Mouse (Mus musculus) heart, embryonic 10.5 days (tissue): ENCODE measurements around the gene Sinhcaf. TPM values are rescaled to one million over a fixed set of nuclear protein-coding genes. Genes with fewer than 3 reads are reported as not detected.
"Not testable (repeated sequence)": the region's sequence is repeated elsewhere in the genome, so short reads cannot be mapped to it uniquely, and the experiment has no call there.

ENCODE experiments used
- DNase-seq: peaks from one replicate; pipeline ENCODE4 v3.0.0-alpha.2; 2017; ENCODE audit warnings: low spot score
- H3K27ac ChIP-seq: fragments of 300-500 bp; sonication (generic); 2 replicates; pipeline ENCODE4 v1.5.1; 2016; ENCODE audit warnings: mild to moderate bottlenecking
- H3K27me3 ChIP-seq: fragments of 300-500 bp; sonication (generic); 2 replicates; pipeline ENCODE4 v1.6.1; 2016; ENCODE audit warnings: mild to moderate bottlenecking; ENCODE audit not compliant: poor library complexity, insufficient read depth, severe bottlenecking
- H3K36me3 ChIP-seq: fragments of 300-500 bp; sonication (generic); 2 replicates; pipeline ENCODE4 v1.6.1; 2016; ENCODE audit warnings: mild to moderate bottlenecking, moderate library complexity
- H3K4me1 ChIP-seq: fragments of 300-500 bp; sonication (generic); 2 replicates; pipeline ENCODE4 v1.6.1; 2016; ENCODE audit warnings: mild to moderate bottlenecking
- H3K4me3 ChIP-seq: fragments of 300-500 bp; sonication (generic); 2 replicates; pipeline ENCODE4 v1.5.1; 2016; ENCODE audit warnings: mild to moderate bottlenecking, moderate library complexity
- H3K9me3 ChIP-seq: fragments of 300-500 bp; sonication (generic); 2 replicates; pipeline ENCODE4 v1.6.1; 2016; ENCODE audit warnings: mild to moderate bottlenecking, moderate library complexity
- WGBS: fragments of 180-500 bp; shearing (Covaris S2); methylation state at CpG from one replicate; pipeline ENCODE4 v1.1.7; 2016; 5-methylcytosine and 5-hydroxymethylcytosine counted together
- polyA plus RNA-seq: library from polyadenylated mRNA; unstranded; fragments of >200 nt; fragmentation: Nextera tagmentation; extraction: Ambion mirVana; gene quantifications from 2 replicates; pipeline ENCODE4 v1.2.1, GENCODE M21; 2016

The Sinhcaf gene
- 131 and 171 TPM in 2 replicates for polyA plus RNA-seq

DNA sequence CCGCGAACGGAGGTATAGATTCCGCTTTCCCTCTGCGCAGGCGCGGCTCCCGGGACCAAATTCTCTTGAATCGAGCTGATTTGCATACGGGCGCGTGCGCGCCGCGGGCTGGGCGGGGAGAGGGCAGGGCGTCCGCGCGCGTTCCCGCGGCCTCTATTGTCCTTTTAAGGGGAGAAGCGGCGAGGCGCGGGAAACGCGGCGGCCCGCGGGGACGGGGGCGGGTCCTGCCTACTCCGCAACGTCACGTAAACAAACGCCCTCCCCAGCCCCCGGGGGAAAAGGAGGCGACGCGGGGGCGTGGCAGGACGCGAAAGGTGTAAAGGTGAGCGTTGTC, at the start of gene Sinhcaf:
Sinhcaf (minus strand) TSS at position 59 of the 334 bp plus-strand sequence.
- Histone ChIP-seq H3K27ac (peak within 1 kb of the TSS; percentile 97), H3K36me3 (peaks cover 7% of the 10 kb centered on the region), H3K4me3 (peak within 1 kb of the TSS; percentile 81), H3K9me3 (no peaks in the 10 kb centered on the region), H3K4me1 (peaks cover 5% of the 10 kb centered on the region), H3K27me3 (no peaks in the 10 kb centered on the region)
- DNase-seq: peak; percentile 99
- under 1% methylated on average over 47 of the region's 47 CpGs for WGBS

DNA sequence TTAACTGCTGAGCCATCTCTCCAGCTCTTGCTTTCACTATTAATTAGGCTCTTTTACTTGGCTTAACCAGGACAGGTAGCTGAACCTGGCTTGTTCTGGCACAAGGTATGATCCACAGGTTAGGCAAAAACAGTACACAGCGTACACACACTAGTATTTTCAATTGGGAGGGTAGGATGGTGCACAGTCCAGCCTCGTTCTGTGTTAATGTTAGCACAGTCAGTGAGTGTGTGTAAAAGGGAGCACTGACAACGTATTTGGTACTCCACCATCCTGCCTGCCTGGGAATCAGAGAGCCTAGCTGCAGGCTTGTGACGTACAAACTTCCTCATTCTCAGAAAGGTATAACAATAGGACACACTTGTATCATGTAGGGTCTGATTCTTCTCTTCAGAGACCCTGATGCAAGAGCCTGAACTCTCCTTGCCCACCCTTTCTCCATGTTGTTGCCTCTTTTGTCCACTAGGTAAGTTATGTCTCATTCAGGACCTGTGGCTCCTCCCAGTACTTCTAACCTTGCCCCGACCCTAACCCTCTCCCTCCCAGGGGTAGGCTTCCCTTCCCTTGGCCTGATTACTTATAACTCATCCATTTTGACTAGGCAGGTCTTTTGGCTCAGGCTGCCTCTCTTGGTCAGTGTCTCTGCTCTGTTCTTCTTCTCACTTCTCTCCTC, 48.2 kb upstream of the Sinhcaf start:
- H3K4me3 ChIP-seq: no peak overlapping the region

DNA sequence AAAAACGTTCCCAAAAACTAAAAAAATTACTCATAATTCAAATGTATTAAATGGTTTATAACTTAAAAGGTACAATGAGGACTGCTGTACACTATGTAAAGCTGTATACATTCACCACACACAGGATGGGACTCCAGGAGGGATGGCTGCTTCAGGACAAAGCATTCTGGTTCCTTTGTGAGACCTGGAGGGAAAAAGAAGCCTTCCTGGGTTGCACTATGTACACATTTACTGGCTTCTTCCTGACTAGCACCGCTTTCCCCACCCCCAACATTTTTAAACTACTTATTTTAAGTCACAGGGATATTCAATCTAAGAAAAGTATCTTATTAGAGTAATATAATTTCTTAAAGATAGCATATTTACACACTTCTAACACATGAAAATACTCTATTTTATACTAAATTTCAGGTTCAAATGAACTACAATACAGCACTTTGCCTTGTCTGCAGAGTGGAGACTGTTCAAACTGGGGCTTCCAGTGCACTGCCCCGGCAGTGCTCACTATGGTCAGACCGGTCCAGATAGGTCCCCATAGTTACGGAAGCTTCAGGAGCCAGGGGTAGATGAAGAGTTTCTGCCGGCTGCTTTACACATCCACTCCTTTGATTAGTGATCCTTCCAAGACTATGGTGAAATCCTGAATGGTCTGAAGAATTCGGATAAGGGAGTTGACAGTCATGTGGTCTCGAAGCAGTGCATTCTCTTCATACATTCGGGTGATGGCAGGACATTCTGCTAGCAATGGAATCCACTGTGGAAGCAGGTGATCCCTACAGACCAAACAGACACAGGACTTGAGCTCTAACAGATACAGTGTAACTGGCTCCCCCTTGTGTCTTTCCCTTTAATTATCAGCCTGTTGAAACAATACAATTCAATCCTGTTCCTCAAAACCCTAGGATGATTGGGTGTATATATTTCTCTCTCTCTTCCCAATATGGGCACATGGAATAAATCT, 47.1 kb upstream of the Sinhcaf start:
- H3K36me3 ChIP-seq: peaks cover 22% of the 10 kb centered on the region; the same call in 1 of the 2 replicates
- no peaks in the 10 kb centered on the region for H3K9me3 ChIP-seq
- H3K4me1 ChIP-seq: peaks cover 17% of the 10 kb centered on the region
- DNase-seq: no peak
- WGBS: 32% methylated on average over 9 of the region's 9 CpGs
- H3K27me3 ChIP-seq: no peaks in the 10 kb centered on the region
- H3K4me3 ChIP-seq: no peak overlapping the region
- H3K27ac ChIP-seq: 0 out of 2 replicates have a peak overlapping the region, but pooled peaks have one; percentile 57

More for the DNA sequence above, 48.2 kb upstream of the Sinhcaf start:
- WGBS: 65% methylated on average over 5 of the region's 5 CpGs
- no peaks in the 10 kb centered on the region for H3K27me3 ChIP-seq
- DNase-seq: no peak
- peaks cover 17% of the 10 kb centered on the region for H3K4me1 ChIP-seq
- H3K9me3 ChIP-seq: no peaks in the 10 kb centered on the region
- peaks cover 26% of the 10 kb centered on the region; the same call in 1 of the 2 replicates for H3K36me3 ChIP-seq
- H3K27ac ChIP-seq: no peak overlapping the region

DNA sequence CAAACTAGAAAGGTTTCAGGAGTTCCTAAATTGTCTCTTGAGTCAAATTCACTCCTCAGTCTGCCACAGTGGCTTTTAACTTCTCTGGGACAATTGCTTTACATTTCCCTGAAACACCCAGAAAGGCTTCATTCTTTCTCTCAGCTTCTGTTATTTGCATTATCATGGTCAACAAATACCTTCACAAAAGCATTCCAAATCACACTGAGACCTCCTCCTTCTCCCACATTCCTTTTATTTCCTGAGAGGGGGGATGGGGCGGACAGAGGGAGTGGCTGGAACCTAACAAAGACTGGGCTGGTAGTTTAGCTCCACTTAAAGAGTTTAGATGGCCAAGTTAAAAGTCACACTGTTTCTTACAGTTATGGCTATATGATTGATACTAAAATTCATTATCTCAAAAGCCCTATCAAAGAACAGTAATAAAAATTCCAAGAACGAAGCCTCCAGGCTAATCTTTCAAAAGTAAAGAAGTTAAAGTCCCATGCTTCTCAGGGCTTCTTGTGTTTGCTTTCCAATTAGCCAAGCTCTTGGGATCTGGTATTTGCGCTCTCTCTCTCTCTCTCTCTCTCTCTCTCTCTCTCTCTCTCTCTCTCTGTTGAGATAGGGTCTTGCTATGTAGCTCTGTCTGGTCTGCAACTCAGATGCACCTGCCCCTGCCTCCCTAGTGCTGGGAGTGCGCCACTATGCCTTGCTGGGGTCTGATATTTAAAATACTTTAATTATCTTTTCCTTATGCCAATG, 46.3 kb upstream of the Sinhcaf start:
- no peak for DNase-seq
- Histone ChIP-seq H3K27ac (peak overlapping the region; percentile 57; the same call in 1 of the 2 replicates), H3K9me3 (no peaks in the 10 kb centered on the region), H3K27me3 (no peaks in the 10 kb centered on the region), H3K4me1 (peaks cover 17% of the 10 kb centered on the region), H3K4me3 (no peak overlapping the region), H3K36me3 (peaks cover 15% of the 10 kb centered on the region; the same call in 1 of the 2 replicates)
- WGBS: 44% methylated on average over 4 of the region's 4 CpGs

DNA sequence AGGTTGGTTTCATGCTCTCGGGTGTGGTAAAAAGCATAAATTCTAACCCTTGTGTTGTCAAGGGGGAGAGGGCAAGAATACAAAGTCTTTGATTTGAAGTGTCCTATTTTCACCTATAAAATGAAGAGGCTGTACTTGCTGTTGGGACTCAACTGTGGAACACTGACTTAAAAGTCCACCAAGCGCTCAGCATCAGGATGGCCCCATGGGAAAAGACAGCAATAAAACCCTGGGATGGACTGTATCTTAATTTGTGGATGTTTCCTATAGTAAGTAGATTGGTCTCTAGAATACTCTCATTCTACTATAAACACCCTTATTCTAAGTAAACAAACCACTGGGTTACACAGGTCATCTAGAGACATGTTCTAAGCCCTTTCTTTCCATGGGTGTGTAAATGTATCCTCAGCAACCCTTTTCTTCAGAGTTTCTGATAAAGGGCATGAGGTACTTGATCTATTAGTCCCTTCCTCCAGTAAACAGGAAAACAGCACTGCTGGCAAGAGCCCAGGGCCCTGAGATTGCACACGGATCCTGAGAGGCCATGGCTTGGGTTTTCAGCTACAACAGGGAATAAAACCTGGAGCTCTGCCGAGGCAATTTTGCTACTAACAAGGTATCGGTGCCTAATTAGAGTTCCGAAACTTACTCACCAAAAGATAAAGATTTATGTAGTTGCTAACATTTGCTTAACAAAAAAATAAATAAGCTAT, 45.5 kb upstream of the Sinhcaf start:
- H3K27me3 ChIP-seq: no peaks in the 10 kb centered on the region
- H3K27ac ChIP-seq: peak overlapping the region; percentile 57; the same call in 1 of the 2 replicates
- no peak for DNase-seq
- 52% methylated on average over 6 of the region's 6 CpGs for WGBS
- no peak overlapping the region for H3K4me3 ChIP-seq
- peaks cover 11% of the 10 kb centered on the region; the same call in 1 of the 2 replicates for H3K36me3 ChIP-seq
- no peaks in the 10 kb centered on the region for H3K9me3 ChIP-seq
- peaks cover 17% of the 10 kb centered on the region for H3K4me1 ChIP-seq

DNA sequence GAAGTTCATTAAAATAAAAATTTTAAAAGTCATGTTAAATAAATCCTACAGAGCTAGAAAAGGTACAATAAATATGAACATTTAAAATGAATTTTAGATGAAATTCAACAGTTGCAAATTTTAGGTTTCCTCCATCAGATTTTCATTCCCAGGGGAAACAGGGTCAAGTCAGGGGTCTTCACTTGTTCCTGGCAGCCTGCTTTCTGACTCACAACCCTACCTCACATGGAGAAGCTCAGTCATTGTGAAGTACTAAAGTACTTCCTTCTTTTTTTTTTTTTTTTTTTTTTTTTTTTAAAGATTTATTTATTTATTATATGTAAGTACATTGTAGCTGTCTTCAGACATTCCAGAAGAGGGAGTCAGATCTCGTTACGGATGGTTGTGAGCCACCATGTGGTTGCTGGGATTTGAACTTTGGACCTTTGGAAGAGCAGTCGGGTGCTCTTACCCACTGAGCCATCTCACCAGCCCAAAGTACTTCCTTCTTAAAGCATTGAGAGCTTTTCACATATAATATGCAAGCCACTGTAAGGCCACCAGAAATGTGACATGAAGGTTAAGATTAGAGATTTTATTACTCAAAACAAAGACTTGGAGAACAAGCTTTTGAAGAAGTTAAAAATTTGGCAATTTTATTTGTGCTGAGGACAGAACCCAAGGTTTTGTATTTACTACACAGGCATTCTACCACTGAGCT, 43.7 kb upstream of the Sinhcaf start:
- H3K9me3 ChIP-seq, H3K27ac ChIP-seq, DNase-seq, H3K36me3 ChIP-seq, H3K4me3 ChIP-seq, H3K27me3 ChIP-seq: not testable (repeated sequence)
- 100% methylated on average over 1 of the region's 3 CpGs for WGBS
- peaks cover 17% of the 10 kb centered on the region for H3K4me1 ChIP-seq

DNA sequence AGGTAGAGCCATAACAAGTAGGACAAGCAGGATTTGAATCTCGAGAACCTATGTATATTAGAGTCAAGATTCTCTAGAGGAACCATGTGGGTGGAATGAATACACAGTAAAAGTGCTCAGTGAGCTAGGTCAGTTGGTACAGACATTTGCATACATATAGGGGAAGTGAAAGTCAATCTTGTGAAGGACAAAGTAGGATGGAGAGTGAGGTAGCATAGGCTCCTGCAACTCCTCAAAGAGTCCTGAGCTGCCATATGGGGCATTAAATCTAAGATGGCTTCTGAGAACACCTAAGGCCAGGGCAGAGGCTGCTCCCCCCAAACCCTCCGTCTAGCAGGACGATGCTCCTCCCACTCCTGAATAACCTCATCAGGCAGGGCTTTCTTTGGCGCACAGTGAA, 39.7 kb upstream of the Sinhcaf start:
- WGBS: 85% methylated on average over 4 of the region's 4 CpGs
- no peaks in the 10 kb centered on the region for H3K4me1 ChIP-seq
- no peak overlapping the region for H3K27ac ChIP-seq
- no peaks in the 10 kb centered on the region for H3K36me3 ChIP-seq
- H3K4me3 ChIP-seq: no peak overlapping the region
- no peak for DNase-seq
- no peaks in the 10 kb centered on the region for H3K27me3 ChIP-seq
- no peaks in the 10 kb centered on the region for H3K9me3 ChIP-seq

DNA sequence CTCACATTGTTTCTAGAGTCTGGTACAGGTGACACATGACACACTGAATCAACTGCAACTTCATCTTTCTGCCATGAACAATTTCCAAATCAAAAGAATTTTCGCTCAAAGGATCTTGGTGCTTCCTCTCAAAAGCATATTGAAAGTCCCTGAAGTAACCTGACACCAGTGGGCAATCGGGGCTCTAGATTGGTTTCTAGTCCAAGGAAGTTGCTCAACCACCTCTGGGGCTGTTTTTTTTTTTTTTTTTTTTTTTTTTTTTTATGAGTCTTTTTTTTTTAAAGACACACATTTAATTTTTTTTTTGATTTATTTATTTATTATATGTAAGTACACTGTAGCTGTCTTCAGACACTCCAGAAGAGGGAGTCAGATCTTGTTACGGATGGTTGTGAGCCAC, 34.2 kb upstream of the Sinhcaf start:
- 69% methylated on average over 3 of the region's 3 CpGs for WGBS
- H3K36me3 ChIP-seq: no peaks in the 10 kb centered on the region
- DNase-seq: no peak
- H3K9me3 ChIP-seq: no peaks in the 10 kb centered on the region
- H3K4me3 ChIP-seq: no peak overlapping the region
- no peaks in the 10 kb centered on the region for H3K4me1 ChIP-seq
- H3K27ac ChIP-seq: no peak overlapping the region
- H3K27me3 ChIP-seq: no peaks in the 10 kb centered on the region

DNA sequence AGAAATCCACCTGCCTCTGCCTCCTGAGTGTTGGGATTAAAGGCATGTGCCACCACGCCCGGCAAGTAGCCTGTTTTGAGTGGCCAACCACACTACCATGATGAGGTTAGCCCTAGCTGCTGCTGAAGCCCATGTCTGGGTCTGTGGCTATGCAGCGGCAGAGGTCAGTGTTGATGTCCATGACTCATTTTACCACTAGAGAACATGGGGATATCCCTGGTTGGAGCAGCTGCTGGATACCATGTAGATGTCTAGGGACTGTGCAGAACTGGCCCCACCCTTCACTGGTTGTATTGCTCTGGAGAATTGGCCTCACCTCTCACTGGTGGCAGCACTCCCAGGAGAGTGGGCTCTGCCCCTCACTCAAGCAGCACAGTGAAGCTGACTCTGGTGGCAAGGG, 28.8 kb upstream of the Sinhcaf start:
- Histone ChIP-seq H3K4me1 (peaks cover 20% of the 10 kb centered on the region), H3K36me3 (no peaks in the 10 kb centered on the region), H3K27ac (no peak overlapping the region), H3K9me3 (no peaks in the 10 kb centered on the region), H3K27me3 (no peaks in the 10 kb centered on the region), H3K4me3 (no peak overlapping the region)
- no peak for DNase-seq
- 77% methylated on average over 3 of the region's 3 CpGs for WGBS

DNA sequence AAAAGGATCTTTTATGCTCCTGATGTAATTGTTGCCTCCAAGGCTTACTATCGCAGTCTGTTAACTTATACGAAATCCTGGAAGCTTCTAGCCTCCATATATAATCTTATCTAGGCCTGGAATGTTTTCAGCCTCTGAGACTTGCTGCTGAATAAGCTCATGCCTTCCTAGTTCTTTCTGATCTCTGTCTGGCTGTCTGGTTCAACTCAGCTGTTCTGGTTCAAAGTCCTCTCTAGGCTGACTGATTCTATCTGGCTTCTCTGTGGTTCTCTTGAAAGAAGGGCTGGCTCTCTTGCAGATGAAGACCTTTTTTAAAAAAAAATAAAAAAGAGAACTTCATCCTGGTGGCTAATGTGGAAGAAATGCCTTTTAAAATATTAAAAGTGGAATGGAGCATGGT, 26.6 kb upstream of the Sinhcaf start:
- no peak for DNase-seq
- H3K9me3 ChIP-seq: no peaks in the 10 kb centered on the region
- no peak overlapping the region for H3K4me3 ChIP-seq
- no peaks in the 10 kb centered on the region for H3K27me3 ChIP-seq
- no peaks in the 10 kb centered on the region for H3K36me3 ChIP-seq
- peaks cover 20% of the 10 kb centered on the region for H3K4me1 ChIP-seq
- H3K27ac ChIP-seq: peak overlapping the region; percentile 67; the same call in 1 of the 2 replicates
- WGBS: 30% methylated on average over 2 of the region's 2 CpGs

DNA sequence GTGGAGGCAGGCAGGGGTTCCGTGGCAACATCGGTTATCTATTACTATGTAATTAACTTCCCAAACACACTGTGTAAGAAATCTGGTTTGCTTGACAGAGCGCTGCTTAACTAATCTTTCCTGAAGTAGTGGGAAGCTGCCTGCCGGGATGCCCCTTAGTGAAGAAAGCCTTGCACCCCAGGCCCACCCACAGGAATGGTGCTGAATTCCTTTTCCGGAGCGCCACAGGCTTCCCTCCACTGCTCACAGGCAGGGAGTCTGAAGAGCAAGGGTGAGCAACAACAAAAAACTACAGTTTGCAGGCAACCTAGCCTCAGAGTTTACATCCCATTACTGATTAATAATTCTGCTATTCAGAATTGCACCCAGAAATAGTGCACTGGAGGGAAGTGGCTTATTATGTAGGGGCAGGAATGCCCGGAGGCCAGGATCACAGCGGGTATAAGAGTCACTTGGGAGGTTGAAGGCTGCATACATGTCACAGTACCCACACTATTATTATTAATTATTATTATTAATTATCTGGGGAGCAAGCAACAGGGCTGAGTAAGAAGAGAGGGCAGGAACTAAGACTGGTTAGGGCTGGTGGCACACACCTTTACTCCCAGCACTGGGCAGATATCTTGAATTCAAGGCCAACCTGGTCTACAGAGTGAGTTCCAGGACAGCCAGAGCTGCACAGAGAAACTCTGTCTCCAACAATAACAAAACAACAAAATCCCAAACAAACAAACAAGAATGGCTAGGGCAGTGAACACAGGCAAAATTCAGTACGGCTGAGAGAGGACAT, 26.0 kb upstream of the Sinhcaf start:
- Histone ChIP-seq H3K4me3 (peak overlapping the region; percentile 24; the same call in 1 of the 2 replicates), H3K4me1 (peaks cover 20% of the 10 kb centered on the region), H3K36me3 (no peaks in the 10 kb centered on the region), H3K27me3 (no peaks in the 10 kb centered on the region), H3K27ac (peak overlapping the region; percentile 67), H3K9me3 (no peaks in the 10 kb centered on the region)
- no peak for DNase-seq
- 16% methylated on average over 9 of the region's 9 CpGs for WGBS
